ENCODE assay signal across 18 mouse cellular contexts in the genomic region with DNA sequence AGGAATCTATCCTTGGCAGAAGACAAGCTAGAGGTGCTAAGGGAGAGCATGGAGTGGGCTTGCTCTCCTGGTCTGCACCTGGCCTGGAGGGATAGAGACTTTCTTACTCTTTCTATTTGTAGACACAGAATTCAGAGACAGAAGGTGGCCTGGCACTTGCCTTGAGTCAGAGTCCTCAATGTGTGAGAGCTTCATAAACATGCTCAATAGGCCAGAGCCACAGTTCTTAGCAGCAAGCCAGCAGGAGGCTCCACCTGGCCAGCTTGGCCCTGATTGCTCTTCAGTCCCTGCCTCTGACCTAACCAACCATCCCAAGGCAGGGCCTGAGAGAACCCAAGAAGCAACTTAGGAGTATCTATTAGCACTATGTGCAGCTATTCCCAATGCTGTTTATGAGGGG.
DNase-seq lines count a peak whose midpoint lies in the region; TF ChIP-seq lines count a peak whose summit lies in the region.
"Had no signal": no experiment of that assay in that cellular context is flagged by ENCODE, and none has a peak within 500 bp of the region (broad histone marks: within the 10 kb centered on the region; RNA-seq: fewer than 3 reads in every experiment).

No protein-coding gene starts in this region.

- H3K9ac ChIP-seq in MEL (ENCODE audit: control insufficient read depth, low read depth, low read length, poor library complexity, severe bottlenecking), result no peak overlapping the region
- H3K9ac ChIP-seq: kidney, embryonic 15.5 days; liver, embryonic 12.5 days had no signal

- H3K9me3 ChIP-seq in heart, embryonic 10.5 days, result no peaks in the 10 kb centered on the region
- H3K9me3 ChIP-seq in MEL (replicated peaks; ENCODE audit: insufficient read depth, low read length), result no peaks in the 10 kb centered on the region
- H3K9me3 ChIP-seq: kidney, embryonic 15.5 days; liver, embryonic 12.5 days had no signal

- H3K4me1 ChIP-seq in heart, embryonic 10.5 days, result no peaks in the 10 kb centered on the region
- no peaks in the 10 kb centered on the region for H3K4me1 ChIP-seq in MEL (ENCODE audit: control insufficient read depth in 1 of 2, insufficient read depth in 2 of 2, low read length in 2 of 2)
- H3K4me1 ChIP-seq: kidney, embryonic 15.5 days; liver, embryonic 12.5 days had no signal

- no peak overlapping the region for H3K27ac ChIP-seq in heart, embryonic 10.5 days
- H3K27ac ChIP-seq in MEL (ENCODE audit: control insufficient read depth, low read depth, low read length), result no peak overlapping the region
- H3K27ac ChIP-seq: hindbrain, postnatal 0 days; kidney, embryonic 15.5 days; liver, embryonic 12.5 days had no signal

- TF ChIP-seq EP300 in MEL (IDR thresholded peaks at IDR 0.05; ENCODE audit: low read depth in 1 of 2, low read length in 2 of 2), result no peak

- no peak for TF ChIP-seq RAD21 in MEL (IDR thresholded peaks at IDR 0.05; ENCODE audit: low read depth, low read length)

- TF ChIP-seq CTCF in MEL (IDR thresholded peaks at IDR 0.05 in 2 of 3, conservative IDR thresholded peaks at IDR 0.05 in 1 of 3; ENCODE audit: control insufficient read depth in 1 of 3, insufficient read depth in 1 of 3, low read depth in 2 of 3, low read length in 3 of 3, poor library complexity in 1 of 3, severe bottlenecking in 1 of 3), result no peak

- DNase-seq in heart, embryonic 10.5 days (ENCODE audit: low spot score), result peak; percentile 30
- no peak for DNase-seq in heart, adult 18-20 months
- DNase-seq in MEL (ENCODE audit: low read depth, low spot score), result no peak
- peak; percentile 77 for DNase-seq in cerebellum, adult 11-12 months
- peak; percentile 66 to 77 for DNase-seq in cerebellum, postnatal 25 days
- DNase-seq in left cerebral cortex, postnatal 10 days (ENCODE audit: extremely low spot score in 1 of 2, low spot score in 2 of 2), result no peak
- no peak for DNase-seq in left cerebral cortex, postnatal 4 days
- DNase-seq in right cerebral cortex, adult 2 months (ENCODE audit: low spot score in 2 of 2), result no peak
- DNase-seq: adrenal gland, adult 8-10 months; gastrocnemius, postnatal 14 days; layer of hippocampus, postnatal 36 days; midbrain, embryonic 14.5 days; right cerebral cortex, adult 18-20 months; thymus, adult 2 months had no signal

- intact Hi-C loops in left cerebral cortex, postnatal 10 days (cut with DNase I), result no loop called here
- intact Hi-C loops in left cerebral cortex, postnatal 4 days (cut with DNase I), result no loop called here

- H3K36me3 ChIP-seq in heart, embryonic 10.5 days, result no peaks in the 10 kb centered on the region
- H3K36me3 ChIP-seq in MEL (ENCODE audit: control insufficient read depth in 1 of 2, insufficient read depth in 2 of 2, low read length in 2 of 2), result no peaks in the 10 kb centered on the region
- H3K36me3 ChIP-seq: kidney, embryonic 15.5 days; liver, embryonic 12.5 days had no signal

- H3K79me2 ChIP-seq in MEL (ENCODE audit: control insufficient read depth, insufficient read depth, low read length, poor library complexity), result no peaks in the 10 kb centered on the region

- peaks cover 6% of the 10 kb centered on the region; the same call in 1 of the 2 replicates for H3K27me3 ChIP-seq in heart, embryonic 10.5 days (ENCODE audit: insufficient read depth, poor library complexity, severe bottlenecking)
- H3K27me3 ChIP-seq in MEL (ENCODE audit: control insufficient read depth in 1 of 2, insufficient read depth in 2 of 2, low read length in 2 of 2), result no peaks in the 10 kb centered on the region

- TF ChIP-seq POLR2A in MEL (IDR thresholded peaks at IDR 0.05; ENCODE audit: control insufficient read depth in 1 of 2, insufficient read depth in 1 of 2, low read depth in 1 of 2, low read length in 2 of 2, poor library complexity in 1 of 2), result no peak

- H3K4me3 ChIP-seq in heart, embryonic 10.5 days, result no peak overlapping the region
- H3K4me3 ChIP-seq in MEL (ENCODE audit: control insufficient read depth in 1 of 2, insufficient read depth in 1 of 2, low read depth in 2 of 2, low read length in 2 of 2), result no peak overlapping the region
- H3K4me3 ChIP-seq: kidney, embryonic 15.5 days; liver, embryonic 12.5 days; myocyte had no signal

TF ChIP-seq in MEL, 35 proteins besides CTCF, POLR2A, EP300 and RAD21:
- TF ChIP-seq USF1 (IDR thresholded peaks at IDR 0.05; ENCODE audit: low read depth, low read length), result no peak
- peak; percentile 22; the same call in 1 of the 2 replicates for TF ChIP-seq SMC3 (IDR thresholded peaks at IDR 0.05; ENCODE audit: low read depth, low read length)

Comparison
In these comparisons a context has a peak if more than half of its experiments do, and no peak if none do; other contexts are left out.
1. DNase-seq: peak in heart, embryonic 10.5 days (single experiment), cerebellum, adult 11-12 months (single experiment) and cerebellum, postnatal 25 days (2 of 2); none in heart, adult 18-20 months (0 of 2), MEL (single experiment), left cerebral cortex, postnatal 10 days (0 of 2), left cerebral cortex, postnatal 4 days (single experiment) and right cerebral cortex, adult 2 months (0 of 2).